Mouse (Mus musculus) liver, embryonic 14.5 days (tissue): ENCODE results near the gene Lima1. TPM values are rescaled to one million over a fixed set of nuclear protein-coding genes. Genes with fewer than 3 reads are reported as not detected.
"Not testable (repeated sequence)": the region's sequence is repeated elsewhere in the genome, so short reads cannot be mapped to it uniquely, and the experiment has no call there.

Source experiments
- ATAC-seq: fragments of 200-750 bp; cut with Nextera tagmentation; 2 replicates; pipeline ENCODE4 v1.8.0; 2017; ENCODE audit warnings: moderate number of reproducible peaks, mild to moderate bottlenecking, moderate library complexity; ENCODE audit not compliant: insufficient read depth
- DNase-seq, 3 experiments: peaks; one replicate each; pipeline ENCODE4 v3.0.0-alpha.2; 2012 to 2013; ENCODE audit warnings: low read depth in 3 of 3, low spot score in 3 of 3
- H3K27ac ChIP-seq: fragments of 300-500 bp; sonication (generic); 2 replicates; pipeline ENCODE4 v1.5.1; 2014; ENCODE audit warnings: moderate library complexity, mild to moderate bottlenecking, control low read depth, inconsistent platforms
- H3K27me3 ChIP-seq: fragments of 300-500 bp; sonication (generic); 2 replicates; pipeline ENCODE4 v1.6.1; 2014; ENCODE audit warnings: mild to moderate bottlenecking, low read length, moderate library complexity; ENCODE audit not compliant: control insufficient read depth, insufficient read depth
- H3K36me3 ChIP-seq: fragments of 300-500 bp; sonication (generic); replicated peaks from 2 replicates; pipeline ENCODE4 v1.6.1; 2014; ENCODE audit warnings: low read depth; ENCODE audit not compliant: control insufficient read depth, insufficient read depth
- H3K4me1 ChIP-seq, 2 experiments: fragments of 200-500 bp in 1 of 2; fragments of 300-500 bp in 1 of 2; sonication (generic) in 1 of 2; replicated peaks; 2 replicates each; pipeline ENCODE4 v1.6.1; 2012 to 2014; ENCODE audit warnings: antibody characterized with exemption in 1 of 2, inconsistent platforms in 1 of 2, low read length in 1 of 2; ENCODE audit not compliant: control insufficient read depth in 2 of 2, insufficient read depth in 2 of 2
- H3K4me2 ChIP-seq: fragments of 300-500 bp; sonication (generic); 2 replicates; pipeline ENCODE4 v1.6.1; 2014; ENCODE audit warnings: low read depth, mild to moderate bottlenecking, control low read depth, moderate library complexity
- H3K4me3 ChIP-seq, 2 experiments: fragments of 200-500 bp in 1 of 2; fragments of 300-500 bp in 1 of 2; sonication (generic) in 1 of 2; 2 replicates each; pipeline ENCODE4 v1.5.1; 2012 to 2014; ENCODE audit warnings: low read depth in 2 of 2, low read length in 2 of 2, mild to moderate bottlenecking in 2 of 2, control low read depth in 1 of 2, inconsistent platforms in 1 of 2, moderate library complexity in 1 of 2; ENCODE audit not compliant: insufficient read depth in 1 of 2
- H3K9ac ChIP-seq: fragments of 300-500 bp; sonication (generic); replicated peaks from 2 replicates; pipeline ENCODE4 v1.6.1; 2014; ENCODE audit warnings: mild to moderate bottlenecking, control low read depth, moderate library complexity
- H3K9me3 ChIP-seq: fragments of 300-500 bp; sonication (generic); 2 replicates; pipeline ENCODE4 v1.6.1; 2016; ENCODE audit warnings: low read length, mixed read lengths; ENCODE audit not compliant: control insufficient read depth
- CTCF ChIP-seq: IDR thresholded peaks from 2 replicates; pipeline ENCODE4 v1.5.1; 2016; ENCODE audit warnings: antibody characterized with exemption, low read depth, control low read depth
- EP300 ChIP-seq: IDR thresholded peaks from 2 replicates; pipeline ENCODE4 v1.6.1; 2016; ENCODE audit warnings: antibody characterized with exemption, low read depth
- WGBS: fragments of 180-500 bp; shearing (Covaris S2); extraction: QIAGEN DNeasy Blood & Tissue Kit; methylation state at CpG from one replicate; pipeline ENCODE4 v1.1.7; 2014; ENCODE audit not compliant: insufficient replicate concordance; 5-methylcytosine and 5-hydroxymethylcytosine counted together
- polyA plus RNA-seq, 2 experiments: library from polyadenylated mRNA; depleted of rRNA in 1 of 2; stranded (reverse) in 1 of 2; unstranded in 1 of 2; fragments of >200 nt; fragmentation: Nextera tagmentation in 1 of 2; extraction: Ambion mirVana in 1 of 2; gene quantifications; 2 replicates each; pipeline versions ENCODE4 v1.2.1 to v1.2.3; 2012 to 2014

Gene Lima1
- polyA plus RNA-seq, 2 experiments, result 5.1 to 6.2 TPM

- TF ChIP-seq EP300 (no peak), CTCF (no peak)
- no peaks in the 10 kb centered on the region for H3K9me3 ChIP-seq
- no peak overlapping the region for H3K9ac ChIP-seq
- 39% methylated on average over 8 of the region's 8 CpGs for WGBS
- no peak overlapping the region for H3K4me2 ChIP-seq
- H3K36me3 ChIP-seq, result no peaks in the 10 kb centered on the region
- DNase-seq, result no peak
- ATAC-seq, result no peak
- no peaks in the 10 kb centered on the region for H3K4me1 ChIP-seq
- H3K4me3 ChIP-seq, result no peak overlapping the region
- H3K27ac ChIP-seq, result no peak overlapping the region
- H3K27me3 ChIP-seq, result no peaks in the 10 kb centered on the region
These were observed 14.1 kb upstream of the Lima1 start for GRCm38 (mm10) chr15:99889275-99889874.

GRCm38 (mm10) chr15:99887130-99887529 is 11.9 kb upstream of the Lima1 start:
- not testable (repeated sequence) for H3K4me3 ChIP-seq, H3K9me3 ChIP-seq, ATAC-seq, H3K4me1 ChIP-seq, H3K4me2 ChIP-seq, DNase-seq, H3K27ac ChIP-seq, H3K27me3 ChIP-seq, H3K9ac ChIP-seq, H3K36me3 ChIP-seq
- 62% methylated on average over 2 of the region's 2 CpGs for WGBS

GRCm38 (mm10) chr15:99884038-99884437 is 8.8 kb upstream of the Lima1 start:
- no peak for ATAC-seq
- no peaks in the 10 kb centered on the region for H3K36me3 ChIP-seq
- no peaks in the 10 kb centered on the region for H3K27me3 ChIP-seq
- H3K4me2 ChIP-seq, result no peak overlapping the region
- WGBS, result 71% methylated on average over 12 of the region's 12 CpGs
- no peak for DNase-seq
- no peak overlapping the region for H3K9ac ChIP-seq
- no peaks in the 10 kb centered on the region for H3K4me1 ChIP-seq
- no peak overlapping the region for H3K4me3 ChIP-seq
- TF ChIP-seq EP300 (no peak), CTCF (no peak)
- no peaks in the 10 kb centered on the region for H3K9me3 ChIP-seq
- H3K27ac ChIP-seq, result no peak overlapping the region

GRCm38 (mm10) chr15:99878541-99878940 is 3.3 kb upstream of the Lima1 start:
- Histone ChIP-seq H3K4me1 (peaks cover 0 to 7% of the 10 kb centered on the region in 2 experiments; a peak in 1 of 4 replicates), H3K4me3 (no peak overlapping the region), H3K27ac (no peak overlapping the region), H3K36me3 (no peaks in the 10 kb centered on the region), H3K4me2 (no peak overlapping the region), H3K9me3 (no peaks in the 10 kb centered on the region), H3K27me3 (no peaks in the 10 kb centered on the region; the same call in 1 of the 2 replicates), H3K9ac (no peak overlapping the region)
- ATAC-seq, result no peak
- DNase-seq, result no peak
- WGBS, result 69% methylated on average over 5 of the region's 5 CpGs
- TF ChIP-seq CTCF (no peak), EP300 (no peak)

GRCm38 (mm10) chr15:99874612-99875333 is 483 bp downstream of the Lima1 start:
- Histone ChIP-seq H3K4me1 (peaks cover 0 to 7% of the 10 kb centered on the region in 2 experiments; a peak in 1 of 4 replicates), H3K9me3 (no peaks in the 10 kb centered on the region), H3K4me3 (peak overlapping the region; percentile 54 to 70), H3K27ac (no peak overlapping the region), H3K27me3 (no peaks in the 10 kb centered on the region; the same call in 1 of the 2 replicates), H3K9ac (no peak overlapping the region; the same call in 1 of the 2 replicates), H3K36me3 (no peaks in the 10 kb centered on the region), H3K4me2 (peak overlapping the region; percentile 61)
- WGBS, result 4% methylated on average over 30 of the region's 30 CpGs
- DNase-seq (no peak), ATAC-seq (peak; percentile 32)
- no peak for TF ChIP-seq CTCF
- TF ChIP-seq EP300, result no peak
